In genomic region chr19:32760499-32760898, GRCm38 (mm10) we compare ENCODE assay signal across 8 mouse cellular contexts. TPM values are rescaled to one million over a fixed set of nuclear protein-coding genes. Genes with fewer than 3 reads are reported as not detected.
DNase-seq lines count a peak whose midpoint lies in the region; ATAC-seq and TF ChIP-seq lines count a peak whose summit lies in the region.

No protein-coding gene starts in this region.

- no peaks in the 10 kb centered on the region for H3K27me3 ChIP-seq in limb, embryonic 11.5 days (ENCODE audit: control insufficient read depth, insufficient read depth, low read length)
- H3K27me3 ChIP-seq in neural tube, embryonic 15.5 days (replicated peaks): no peaks in the 10 kb centered on the region

- H3K4me3 ChIP-seq in lung, adult 2 months (replicated peaks; ENCODE audit: extremely low read depth, low read depth, low read length): peak overlapping the region; percentile 48
- peak overlapping the region; percentile 81 for H3K4me3 ChIP-seq in embryonic fibroblast, embryonic 13.5 days (ENCODE audit: insufficient read depth, low read length)
- H3K4me3 ChIP-seq in limb, embryonic 11.5 days (ENCODE audit: low read depth, low read length): no peak overlapping the region
- peak overlapping the region; percentile 34 for H3K4me3 ChIP-seq in neural tube, embryonic 15.5 days (replicated peaks)

- no peak overlapping the region for H3K9ac ChIP-seq in limb, embryonic 11.5 days (ENCODE audit: low read length)
- peak overlapping the region; percentile 11; the same call in 1 of the 2 replicates for H3K9ac ChIP-seq in neural tube, embryonic 15.5 days (replicated peaks)

- no peaks in the 10 kb centered on the region for H3K36me3 ChIP-seq in limb, embryonic 11.5 days (ENCODE audit: control insufficient read depth, insufficient read depth, low read length)
- H3K36me3 ChIP-seq in neural tube, embryonic 15.5 days: no peaks in the 10 kb centered on the region

- WGBS in lung, adult 2 months: 15% methylated on average over 6 of the region's 6 CpGs
- 48% methylated on average over 6 of the region's 6 CpGs for WGBS in limb, embryonic 11.5 days
- 23% methylated on average over 6 of the region's 6 CpGs for WGBS in neural tube, embryonic 15.5 days

- no peak for TF ChIP-seq POLR2A in lung, adult 2 months (IDR thresholded peaks at IDR 0.05; ENCODE audit: borderline replicate concordance, extremely low read depth, low read depth, low read length)
- no peak for TF ChIP-seq POLR2A in embryonic fibroblast, embryonic 13.5 days (IDR thresholded peaks at IDR 0.05; ENCODE audit: low read depth, low read length)

- peak overlapping the region; percentile 35; the same call in 1 of the 2 replicates for H3K4me2 ChIP-seq in limb, embryonic 11.5 days (ENCODE audit: low read depth, severe bottlenecking)
- peak overlapping the region; percentile 91 for H3K4me2 ChIP-seq in neural tube, embryonic 15.5 days

- no peak for TF ChIP-seq CTCF in lung, adult 2 months (IDR thresholded peaks at IDR 0.05; ENCODE audit: insufficient read depth, low read length)
- TF ChIP-seq CTCF in embryonic fibroblast, embryonic 13.5 days (IDR thresholded peaks at IDR 0.05; ENCODE audit: borderline replicate concordance, insufficient read depth, low read length): no peak

- peaks cover 9% of the 10 kb centered on the region for H3K4me1 ChIP-seq in lung, adult 2 months (ENCODE audit: control insufficient read depth, insufficient read depth, low read length)
- peaks cover 2% of the 10 kb centered on the region for H3K4me1 ChIP-seq in embryonic fibroblast, embryonic 13.5 days (ENCODE audit: control insufficient read depth, insufficient read depth, low read length)
- peaks cover 6% of the 10 kb centered on the region; the same call in 1 of the 2 replicates for H3K4me1 ChIP-seq in limb, embryonic 11.5 days (ENCODE audit: control insufficient read depth, insufficient read depth, low read length)
- peaks cover 31% of the 10 kb centered on the region for H3K4me1 ChIP-seq in neural tube, embryonic 15.5 days

- no peak for ATAC-seq in limb, embryonic 11.5 days (ENCODE audit: insufficient number of reproducible peaks, low FRiP score, low TSS enrichment, low read depth)
- ATAC-seq in neural tube, embryonic 15.5 days (ENCODE audit: low FRiP score): no peak

- DNase-seq in lung, adult 2 months: no peak
- DNase-seq in lung, postnatal 10 days: no peak
- DNase-seq in limb, embryonic 11.5 days (ENCODE audit: low spot score): no peak
- DNase-seq in adrenal gland, adult 8-10 months: no peak
- DNase-seq in layer of hippocampus, adult 9-11 months: no peak
- DNase-seq in yolk sac, embryonic 10.5 days (ENCODE audit: low spot score): no peak

- H3K9me3 ChIP-seq in limb, embryonic 11.5 days (ENCODE audit: control insufficient read depth, low read length): no peaks in the 10 kb centered on the region
- no peaks in the 10 kb centered on the region for H3K9me3 ChIP-seq in neural tube, embryonic 15.5 days (replicated peaks)

- peak overlapping the region; percentile 1; the same call in 1 of the 2 replicates for H3K27ac ChIP-seq in embryonic fibroblast, embryonic 13.5 days (ENCODE audit: insufficient read depth, low read length)
- no peak overlapping the region for H3K27ac ChIP-seq in limb, embryonic 11.5 days (replicated peaks; ENCODE audit: low read depth, low read length)
- no peak overlapping the region for H3K27ac ChIP-seq in neural tube, embryonic 15.5 days (replicated peaks)

RNA-seq across cellular contexts. Expression of gene Pten, which starts 3.2 kb away (rescaled TPM):
- polyA plus RNA-seq in lung, adult 2 months (2012; rRNA removed): 16.8 and 20.2 TPM in 2 replicates
- 104 and 134 TPM in 2 replicates for polyA plus RNA-seq in embryonic fibroblast, embryonic 13.5 days (2011; ENCODE audit: insufficient read length, low read depth, missing spikeins)
- 6.9 and 7.8 TPM in 2 replicates for polyA plus RNA-seq in limb, embryonic 11.5 days (2014; fragmentation: Nextera tagmentation; extraction: Ambion mirVana)
- polyA plus RNA-seq in neural tube, embryonic 15.5 days (2015; fragmentation: Nextera tagmentation; extraction: Ambion mirVana): 12.2 and 12.9 TPM in 2 replicates
- 10 to 100 TPM; 65.2 to 83.9 (median 75.7) TPM for total RNA-seq in adrenal gland, adult 8-10 months (2022)

RNA-seq across cellular contexts. Expression of gene Atad1, which starts 20.9 kb away (rescaled TPM):
- 8.9 and 14.0 TPM in 2 replicates for polyA plus RNA-seq in lung, adult 2 months (2012; rRNA removed)
- 87.2 and 97.8 TPM in 2 replicates for polyA plus RNA-seq in embryonic fibroblast, embryonic 13.5 days (2011; ENCODE audit: insufficient read length, low read depth, missing spikeins)
- 68.8 and 71.5 TPM in 2 replicates for polyA plus RNA-seq in limb, embryonic 11.5 days (2014; fragmentation: Nextera tagmentation; extraction: Ambion mirVana)
- 105 and 109 TPM in 2 replicates for polyA plus RNA-seq in neural tube, embryonic 15.5 days (2015; fragmentation: Nextera tagmentation; extraction: Ambion mirVana)
- 10 to 100 TPM; 75.4 to 88.7 (median 82.5) TPM for total RNA-seq in adrenal gland, adult 8-10 months (2022)
